Mouse (Mus musculus) limb, embryonic 14.5 days (tissue): Measurements from ENCODE around the gene Crygn. TPM values are rescaled to one million over a fixed set of nuclear protein-coding genes. Genes with fewer than 3 reads are reported as not detected.

Experiments used
- ATAC-seq: fragments of 200-750 bp; cut with Nextera tagmentation; 2 replicates; pipeline ENCODE4 v1.8.0; 2017; ENCODE audit warnings: low read depth, moderate number of reproducible peaks, moderate TSS enrichment; ENCODE audit not compliant: low FRiP score
- DNase-seq: peaks from one replicate; pipeline ENCODE4 v3.0.0-alpha.2; 2015; ENCODE audit warnings: low spot score
- H3K27ac ChIP-seq: fragments of 300-500 bp; sonication (generic); replicated peaks from 2 replicates; pipeline ENCODE4 v1.5.1; 2014; ENCODE audit warnings: low read depth, mild to moderate bottlenecking, low read length, moderate library complexity, mixed read lengths
- H3K27me3 ChIP-seq: fragments of 300-500 bp; sonication (generic); 2 replicates; pipeline ENCODE4 v1.6.1; 2014; ENCODE audit warnings: low read length, mixed read lengths; ENCODE audit not compliant: control insufficient read depth, insufficient read depth
- H3K36me3 ChIP-seq: fragments of 300-500 bp; sonication (generic); 2 replicates; pipeline ENCODE4 v1.6.1; 2014; ENCODE audit warnings: mild to moderate bottlenecking, low read length, moderate library complexity, mixed read lengths; ENCODE audit not compliant: control insufficient read depth, insufficient read depth
- H3K4me1 ChIP-seq: fragments of 300-500 bp; sonication (generic); 2 replicates; pipeline ENCODE4 v1.6.1; 2014; ENCODE audit warnings: antibody characterized with exemption, low read length, mixed read lengths; ENCODE audit not compliant: control insufficient read depth, insufficient read depth
- H3K4me2 ChIP-seq: fragments of 300-500 bp; sonication (generic); replicated peaks from 2 replicates; pipeline ENCODE4 v1.6.1; 2014; ENCODE audit warnings: low read depth, mild to moderate bottlenecking, low read length, moderate library complexity; ENCODE audit not compliant: severe bottlenecking
- H3K4me3 ChIP-seq: fragments of 300-500 bp; sonication (generic); replicated peaks from 2 replicates; pipeline ENCODE4 v1.5.1; 2014; ENCODE audit warnings: low read length
- H3K9ac ChIP-seq: fragments of 300-500 bp; sonication (generic); 2 replicates; pipeline ENCODE4 v1.6.1; 2014; ENCODE audit warnings: mild to moderate bottlenecking, low read depth, low read length, moderate library complexity; ENCODE audit not compliant: severe bottlenecking
- H3K9me3 ChIP-seq: fragments of 300-500 bp; sonication (generic); 2 replicates; pipeline ENCODE4 v1.6.1; 2016; ENCODE audit warnings: low read length; ENCODE audit not compliant: control insufficient read depth
- POLR2A ChIP-seq: fragments of 200-500 bp; IDR thresholded peaks from 2 replicates; pipeline ENCODE4 v1.8.0; 2012; ENCODE audit warnings: inconsistent platforms, mild to moderate bottlenecking, moderate library complexity, borderline replicate concordance; ENCODE audit not compliant: insufficient read depth, insufficient read length; ENCODE audit errors: extremely low read depth
- WGBS: fragments of 180-500 bp; shearing (Covaris S2); extraction: QIAGEN DNeasy Blood & Tissue Kit; methylation state at CpG from one replicate; pipeline ENCODE4 v1.1.7; 2014; 5-methylcytosine and 5-hydroxymethylcytosine counted together
- polyA plus RNA-seq, 2 experiments: library from polyadenylated mRNA; depleted of rRNA in 1 of 2; stranded (reverse) in 1 of 2; unstranded in 1 of 2; fragments of >200 nt; fragmentation: Nextera tagmentation in 1 of 2; extraction: Ambion mirVana in 1 of 2; gene quantifications; 2 replicates each; pipeline versions ENCODE4 v1.2.1 to v1.2.3; 2012 to 2014

Gene Crygn
- polyA plus RNA-seq, 2 experiments = 0.09 to 2.3 TPM

DNA sequence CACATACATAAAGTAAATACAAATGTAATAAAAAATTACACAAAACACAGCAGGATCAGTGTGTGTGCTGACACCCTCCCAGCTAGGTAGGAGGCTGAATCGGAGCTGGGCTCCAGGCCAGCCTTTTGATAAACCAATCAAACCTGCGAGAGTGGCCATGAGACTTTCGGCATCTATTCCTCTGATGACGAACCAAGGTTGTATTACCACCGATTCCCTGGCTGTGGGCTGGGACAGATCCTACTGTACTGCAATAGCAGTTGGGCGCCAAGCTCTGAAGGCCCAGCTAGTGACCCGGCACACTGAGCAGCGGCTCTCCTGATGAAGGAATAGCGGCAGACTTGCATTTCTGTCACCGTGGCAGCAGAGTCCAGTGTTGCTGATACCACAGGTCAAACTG, 40.8 kb upstream of the Crygn start:
- Histone ChIP-seq H3K36me3 (peaks cover 13% of the 10 kb centered on the region), H3K4me2 (no peak overlapping the region), H3K4me3 (no peak overlapping the region), H3K9me3 (no peaks in the 10 kb centered on the region), H3K4me1 (peaks cover 8% of the 10 kb centered on the region), H3K27ac (no peak overlapping the region), H3K27me3 (no peaks in the 10 kb centered on the region), H3K9ac (no peak overlapping the region)
- no peak for TF ChIP-seq POLR2A
- no peak for DNase-seq
- ATAC-seq = no peak
- 61% methylated on average over 10 of the region's 10 CpGs for WGBS

DNA sequence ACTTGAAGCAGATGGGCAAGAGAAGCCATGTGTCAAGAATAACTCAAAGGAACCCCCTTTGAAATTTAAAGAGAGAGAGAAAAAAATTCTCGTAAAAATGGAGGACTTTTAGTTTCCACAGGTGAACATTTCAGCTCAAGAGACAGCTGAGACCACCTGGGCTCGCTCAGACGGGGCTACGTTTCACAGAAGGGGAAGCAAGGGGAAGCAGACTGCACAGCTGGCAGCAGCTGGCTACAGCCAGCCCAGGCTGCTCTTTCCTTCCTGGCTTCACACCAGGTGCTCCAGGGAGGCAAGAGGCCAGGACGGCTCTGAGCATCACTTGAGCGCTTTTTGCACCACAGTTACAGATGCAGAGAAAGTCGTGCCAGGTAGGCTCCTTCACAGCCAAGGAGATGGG, 40.0 kb upstream of the Crygn start:
- no peak for TF ChIP-seq POLR2A
- H3K4me2 ChIP-seq = no peak overlapping the region
- DNase-seq (peak; percentile 38), ATAC-seq (peak; percentile 63)
- 21% methylated on average over 7 of the region's 7 CpGs for whole genome bisulfite sequencing
- H3K36me3 ChIP-seq = peaks cover 7% of the 10 kb centered on the region
- H3K4me1 ChIP-seq = peaks cover 8% of the 10 kb centered on the region
- no peak overlapping the region for H3K9ac ChIP-seq
- H3K9me3 ChIP-seq = no peaks in the 10 kb centered on the region
- no peaks in the 10 kb centered on the region for H3K27me3 ChIP-seq
- no peak overlapping the region for H3K4me3 ChIP-seq
- no peak overlapping the region for H3K27ac ChIP-seq

DNA sequence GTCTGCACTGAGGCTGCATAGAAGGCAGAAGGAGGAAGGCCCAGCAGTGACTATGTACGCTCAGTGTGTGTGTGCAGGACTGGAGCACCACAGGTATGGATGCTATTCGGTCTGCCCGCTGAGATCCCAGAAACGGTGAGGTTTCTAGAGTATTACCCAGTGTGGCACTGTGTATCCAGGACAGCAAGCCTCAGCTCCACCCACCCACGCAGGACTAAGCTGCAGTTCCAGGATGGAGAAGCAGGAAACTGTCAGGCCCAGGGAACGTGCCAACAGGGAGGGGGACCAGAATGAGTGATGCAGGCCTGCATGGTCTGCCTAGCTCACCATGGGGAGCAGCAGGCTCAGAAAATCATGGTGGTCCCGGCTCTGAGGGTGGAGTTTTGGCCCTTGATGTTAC, 35.2 kb upstream of the Crygn start:
- no peak for DNase-seq
- no peak overlapping the region for H3K27ac ChIP-seq
- WGBS = 69% methylated on average over 7 of the region's 7 CpGs
- no peaks in the 10 kb centered on the region for H3K36me3 ChIP-seq
- no peaks in the 10 kb centered on the region for H3K9me3 ChIP-seq
- no peak overlapping the region for H3K9ac ChIP-seq
- ATAC-seq = no peak
- peaks cover 3% of the 10 kb centered on the region; the same call in 1 of the 2 replicates for H3K4me1 ChIP-seq
- no peak overlapping the region for H3K4me2 ChIP-seq
- H3K4me3 ChIP-seq = no peak overlapping the region
- H3K27me3 ChIP-seq = no peaks in the 10 kb centered on the region
- TF ChIP-seq POLR2A = no peak

DNA sequence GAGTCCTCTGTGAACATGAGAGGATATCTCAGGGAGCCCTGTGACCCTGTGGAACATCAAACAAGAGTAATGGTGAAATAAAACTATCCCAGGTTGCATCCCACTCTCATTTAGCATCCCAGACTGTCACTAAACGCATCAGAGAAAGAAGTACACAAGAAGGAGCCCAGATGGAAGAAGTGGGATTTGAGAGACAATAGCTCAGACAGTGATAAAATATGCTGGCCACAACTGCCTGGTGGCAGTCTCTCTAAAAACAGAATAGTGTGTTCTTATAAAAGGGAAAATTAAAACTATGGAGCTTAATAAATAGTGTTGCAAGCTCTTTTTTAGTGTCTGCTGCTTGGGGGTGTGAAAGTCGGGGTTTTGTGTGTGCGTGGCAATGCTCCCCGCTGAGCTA, 25.1 kb upstream of the Crygn start:
- Histone ChIP-seq H3K36me3 (no peaks in the 10 kb centered on the region), H3K9ac (no peak overlapping the region), H3K9me3 (peaks cover 8% of the 10 kb centered on the region), H3K27ac (no peak overlapping the region), H3K4me1 (peaks cover 3% of the 10 kb centered on the region; the same call in 1 of the 2 replicates), H3K4me3 (no peak overlapping the region), H3K4me2 (no peak overlapping the region), H3K27me3 (no peaks in the 10 kb centered on the region)
- TF ChIP-seq POLR2A = no peak
- DNase-seq (no peak), ATAC-seq (no peak)
- WGBS = 63% methylated on average over 4 of the region's 4 CpGs

DNA sequence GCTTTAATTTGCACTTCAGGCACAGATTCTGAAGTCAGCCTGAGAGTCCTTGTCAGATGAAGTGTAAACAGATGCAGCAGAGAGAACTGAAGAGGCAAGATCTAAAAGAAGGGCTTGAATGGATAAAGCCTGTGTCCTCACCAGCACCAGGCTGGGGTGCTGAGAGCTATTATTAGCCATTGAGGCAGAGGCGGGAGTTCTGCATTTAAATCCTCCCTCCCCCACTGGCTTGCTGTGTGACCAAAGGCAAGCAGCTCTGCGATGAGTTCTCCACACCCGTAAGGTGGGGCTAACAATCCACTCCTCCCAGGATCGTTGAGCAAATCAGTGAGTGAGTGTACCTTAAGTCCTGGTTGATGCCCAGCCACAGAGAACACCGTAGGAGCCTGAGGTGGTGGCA, 23.2 kb upstream of the Crygn start:
- H3K27me3 ChIP-seq = no peaks in the 10 kb centered on the region
- ATAC-seq (no peak), DNase-seq (no peak)
- no peak overlapping the region for H3K4me2 ChIP-seq
- no peak overlapping the region for H3K27ac ChIP-seq
- TF ChIP-seq POLR2A = no peak
- no peak overlapping the region for H3K4me3 ChIP-seq
- 27% methylated on average over 5 of the region's 5 CpGs for WGBS
- H3K9me3 ChIP-seq = peaks cover 8% of the 10 kb centered on the region
- H3K9ac ChIP-seq = no peak overlapping the region
- no peaks in the 10 kb centered on the region for H3K36me3 ChIP-seq
- H3K4me1 ChIP-seq = peaks cover 3% of the 10 kb centered on the region; the same call in 1 of the 2 replicates

DNA sequence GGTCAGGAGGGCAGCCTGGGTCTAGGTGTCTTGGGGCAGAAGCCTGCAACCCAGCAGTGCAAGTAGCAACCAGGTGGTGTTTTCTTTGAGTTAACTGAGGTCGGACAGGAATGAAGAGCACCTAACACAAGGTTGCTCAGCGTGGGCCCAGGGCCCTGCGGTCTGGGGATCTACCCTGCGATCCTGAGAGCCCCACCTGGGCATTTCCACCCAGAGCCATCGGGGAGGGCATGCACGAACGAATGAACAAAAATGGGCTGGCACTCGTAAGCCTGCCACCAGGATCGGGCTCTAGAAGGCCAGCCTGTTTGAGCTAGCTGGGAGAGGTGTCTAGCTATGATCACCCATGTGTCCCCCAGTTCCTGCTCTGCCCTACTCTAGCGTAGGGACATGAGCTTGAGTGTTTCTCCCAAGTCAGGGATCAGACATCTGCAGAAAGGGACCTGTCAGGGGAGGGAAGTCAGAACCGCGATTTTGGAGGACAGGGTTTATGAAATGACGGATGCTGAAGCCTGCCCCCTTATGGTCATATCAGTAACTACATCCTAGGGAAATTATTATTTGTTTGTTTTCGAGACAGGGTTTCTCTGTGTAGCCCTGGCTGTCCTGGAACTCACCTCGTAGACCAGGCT, 22.2 kb upstream of the Crygn start:
- WGBS = 46% methylated on average over 13 of the region's 15 CpGs
- no peak overlapping the region for H3K4me2 ChIP-seq
- no peaks in the 10 kb centered on the region for H3K27me3 ChIP-seq
- no peak overlapping the region for H3K9ac ChIP-seq
- peaks cover 3% of the 10 kb centered on the region; the same call in 1 of the 2 replicates for H3K4me1 ChIP-seq
- H3K36me3 ChIP-seq = no peaks in the 10 kb centered on the region
- H3K27ac ChIP-seq = no peak overlapping the region
- DNase-seq = peak; percentile 34
- H3K4me3 ChIP-seq = no peak overlapping the region
- H3K9me3 ChIP-seq = peaks cover 8% of the 10 kb centered on the region
- TF ChIP-seq POLR2A = no peak
- ATAC-seq = no peak
